Mouse (Mus musculus) spleen, embryonic (tissue): ENCODE results near the gene Myd88.

Experiments used
- CTCF ChIA-PET: fragments of 350-600 bp; sonication (Branson Sonifier 250); formaldehyde crosslinking; loops from one replicate; lab custom pipeline; 2022; lab: Charles Lee

Gene Myd88

DNA sequence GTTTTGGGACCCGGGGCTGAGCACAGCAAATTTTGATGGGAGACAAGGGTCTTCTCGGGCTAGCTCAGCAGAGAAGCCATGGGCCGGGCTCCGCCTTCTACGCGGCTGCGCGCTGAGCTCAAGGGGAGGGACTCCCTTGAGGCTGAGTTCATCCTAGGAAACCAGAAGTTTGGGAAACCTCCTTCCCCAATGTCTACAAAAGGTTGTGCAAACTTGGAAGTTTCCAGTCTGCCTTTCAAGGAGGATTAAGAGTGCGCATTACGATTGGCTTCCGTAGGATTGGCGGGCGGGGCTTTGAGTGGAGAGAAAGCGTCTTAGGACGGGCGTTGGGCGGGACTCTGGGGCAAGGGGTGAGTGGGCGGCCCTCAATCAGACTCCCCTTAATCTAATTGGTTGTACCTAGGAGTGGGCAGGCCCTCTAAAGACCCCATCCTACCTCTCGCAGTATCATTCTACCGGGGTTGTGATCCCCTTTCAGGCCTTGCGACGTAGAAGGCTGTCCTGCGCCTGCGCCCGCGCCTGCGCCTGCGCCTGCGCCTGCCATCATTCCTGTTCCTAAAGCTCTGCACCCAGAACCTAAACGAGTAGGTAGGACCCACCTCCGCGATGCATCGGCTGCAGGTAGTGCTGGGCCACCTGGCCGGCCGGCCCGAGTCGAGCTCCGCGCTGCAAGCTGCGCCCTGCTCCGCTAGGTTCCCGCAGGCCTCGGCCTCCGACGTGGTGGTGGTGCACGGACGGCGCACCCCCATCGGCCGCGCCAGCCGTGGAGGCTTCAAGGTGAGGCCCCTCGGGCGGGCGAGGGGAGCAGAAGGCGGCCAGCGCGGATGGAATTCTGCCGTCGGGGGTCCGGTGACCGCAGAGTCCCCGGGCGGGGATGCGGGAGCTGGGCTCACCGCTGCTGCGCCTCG lies at the start of gene Myd88:
TSS of gene Myd88 (minus strand) at position 503 of the 908 bp plus-strand sequence.
- CTCF ChIA-PET: no interaction called here

DNA sequence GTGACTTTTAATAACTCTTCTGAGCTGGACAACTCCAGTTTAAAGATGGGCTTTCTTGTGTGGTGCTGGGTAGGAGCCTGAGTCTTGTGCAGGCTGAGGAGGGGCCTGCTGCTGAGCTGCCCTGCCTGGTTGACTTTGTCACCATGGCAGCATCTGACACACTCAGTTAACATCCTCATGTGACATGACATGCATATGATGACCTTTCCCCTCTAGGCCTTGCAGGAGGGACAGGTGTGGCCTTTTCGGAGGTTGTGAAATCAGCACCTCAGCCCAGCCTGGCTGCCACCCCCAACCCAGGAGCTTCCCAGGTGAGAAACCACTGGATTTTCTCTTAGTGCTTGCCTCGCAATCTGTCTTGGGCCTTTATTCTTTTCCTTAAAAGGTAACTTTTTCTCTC lies 49.0 kb upstream of the Myd88 start:
- CTCF ChIA-PET: no interaction called here

DNA sequence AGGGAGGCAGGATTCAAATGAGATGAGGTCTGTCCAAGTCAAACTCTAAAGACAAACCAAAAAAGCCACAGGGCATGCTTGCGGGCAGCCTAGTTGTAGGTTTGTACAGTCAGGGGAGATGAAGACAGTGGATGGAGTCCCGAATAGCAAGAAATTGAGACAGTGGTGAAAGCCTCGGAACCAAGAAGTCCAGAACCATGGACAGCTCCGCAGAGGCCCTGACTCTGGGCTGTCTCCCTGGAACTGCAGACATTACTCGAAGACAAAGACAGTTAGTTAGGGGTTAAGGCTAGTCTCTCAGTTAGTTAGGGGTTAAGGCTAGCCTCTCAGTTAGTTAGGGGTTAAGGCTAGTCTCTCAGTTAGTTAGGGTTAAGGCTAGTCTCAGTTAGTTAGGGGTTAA lies 47.7 kb upstream of the Myd88 start:
- CTCF ChIA-PET: no interaction called here

DNA sequence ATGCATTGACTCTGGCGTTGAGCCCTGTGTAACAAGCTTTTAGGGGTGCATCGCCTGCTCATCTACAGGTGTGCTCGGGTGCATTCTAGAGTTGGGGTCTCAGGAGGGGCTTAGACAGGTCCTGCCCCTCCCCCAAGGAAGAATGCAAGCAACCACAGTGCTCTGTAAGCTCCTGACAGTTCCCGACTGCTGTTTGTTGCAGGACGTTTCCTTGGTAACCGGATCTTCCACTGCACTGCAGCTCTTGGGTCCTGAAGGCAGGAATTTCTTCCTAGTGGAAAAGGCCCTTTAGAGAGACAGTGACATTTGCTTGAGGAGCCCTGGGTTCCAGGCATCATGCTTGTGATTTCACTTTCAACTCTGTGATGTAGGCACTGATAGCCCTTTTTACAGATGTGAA lies 41.4 kb upstream of the Myd88 start:
- CTCF ChIA-PET: no interaction called here

DNA sequence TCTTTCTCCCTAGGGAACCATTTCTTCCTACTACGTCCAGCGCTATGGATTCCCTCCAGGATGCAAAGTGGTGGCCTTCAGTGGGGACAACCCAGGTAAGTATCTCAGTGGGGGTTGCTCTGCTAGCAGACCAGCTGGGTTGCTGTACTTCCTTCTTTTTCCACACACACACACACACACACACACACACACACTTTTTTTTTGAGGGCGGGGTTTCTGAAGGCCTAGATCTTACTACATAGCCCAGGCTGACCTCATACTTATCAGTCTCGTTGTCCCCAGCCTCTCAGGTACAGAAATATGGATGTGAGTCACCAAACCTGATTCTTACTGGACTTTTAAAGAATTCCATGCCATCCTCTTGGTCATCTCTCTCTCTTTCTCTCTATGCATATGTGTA lies 37.0 kb upstream of the Myd88 start:
- CTCF ChIA-PET: no interaction called here

DNA sequence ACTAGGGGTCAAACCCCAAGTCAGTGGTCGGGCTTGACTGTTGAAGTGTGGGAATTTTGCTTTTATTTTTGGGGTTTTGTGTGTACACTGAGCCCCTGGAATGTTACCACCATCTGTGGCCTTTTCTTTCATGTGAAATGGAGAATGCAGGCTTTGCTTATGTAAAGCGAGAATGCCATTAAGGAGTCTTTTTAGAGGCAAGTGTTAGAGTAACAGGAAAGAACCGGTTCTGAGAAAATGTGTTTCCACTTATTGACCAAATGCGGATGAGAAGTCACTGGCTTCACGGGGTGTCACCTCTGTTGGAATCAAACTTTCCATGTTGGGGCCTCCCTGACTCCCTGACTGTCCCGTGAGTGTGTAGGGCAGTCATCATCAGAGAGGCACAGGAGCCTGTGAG lies 34.3 kb upstream of the Myd88 start:
- CTCF ChIA-PET: no interaction called here

DNA sequence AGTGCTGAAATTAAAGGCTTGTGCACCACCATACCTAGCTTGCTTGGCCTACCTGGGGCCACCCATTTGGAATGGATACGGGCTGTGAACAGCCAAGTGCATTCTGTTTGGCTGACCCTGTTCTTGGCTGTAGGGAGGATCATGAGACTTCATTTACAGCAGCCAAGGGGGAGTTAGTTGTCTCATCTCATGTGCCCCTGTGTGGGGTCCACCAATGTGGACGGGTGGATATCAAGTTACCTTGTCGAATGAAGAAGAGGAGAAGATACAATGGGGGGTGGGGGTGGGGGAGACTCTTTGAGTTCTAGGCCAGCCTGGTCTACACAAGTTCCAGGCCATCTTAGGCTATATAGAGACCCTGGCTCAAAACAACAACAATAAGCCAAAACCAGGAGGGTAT lies 33.8 kb upstream of the Myd88 start:
- CTCF ChIA-PET: interaction anchor here (0.6 kb wide), 1 partner anchor 13 kb away, joined by 6 read pairs; no protein-coding TSS in a partner anchor

DNA sequence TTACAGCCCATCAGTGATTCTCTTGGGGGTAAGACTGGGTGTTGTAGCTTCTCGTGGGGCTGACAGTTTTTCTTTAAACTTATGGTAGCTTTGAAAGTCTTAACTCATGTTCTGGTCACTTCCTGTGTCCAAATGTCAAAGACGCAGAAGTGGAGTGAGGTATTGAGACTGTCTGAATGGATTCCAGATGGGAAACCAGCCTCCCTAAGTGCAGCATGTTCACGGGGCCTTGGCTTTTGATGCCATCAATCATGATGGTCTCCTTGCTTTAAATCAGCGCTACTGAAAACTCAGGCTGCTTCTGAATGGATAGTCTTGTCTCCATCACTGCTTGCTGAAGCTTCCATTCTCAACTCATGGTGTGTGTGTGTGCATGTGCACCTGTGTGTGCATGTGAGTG lies 30.0 kb upstream of the Myd88 start:
- CTCF ChIA-PET: interaction anchor here (0.5 kb wide), 1 partner anchor 801 kb away, joined by 6 read pairs; no protein-coding TSS in a partner anchor

DNA sequence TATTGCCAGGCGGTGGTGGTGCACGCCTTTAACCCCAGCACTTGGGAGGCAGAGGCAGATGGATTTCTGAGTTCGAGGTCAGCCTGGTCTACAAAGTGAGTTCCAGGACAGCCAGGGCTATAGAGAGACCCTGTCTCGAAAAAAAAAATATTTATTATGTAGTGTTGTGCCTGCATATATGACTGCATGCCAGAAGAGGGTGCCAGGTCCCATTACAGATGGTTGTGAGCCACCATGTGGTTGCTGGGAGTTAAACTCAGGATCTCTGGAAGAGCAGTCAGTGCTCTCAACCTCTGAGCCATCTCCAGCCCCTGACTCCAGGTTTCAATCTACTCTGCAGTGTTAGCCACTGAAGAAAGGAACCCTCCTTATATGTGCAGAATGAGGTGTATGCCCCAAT lies 29.6 kb upstream of the Myd88 start:
- CTCF ChIA-PET: interaction anchor here (0.5 kb wide), 1 partner anchor 800 kb away, joined by 6 read pairs; no protein-coding TSS in a partner anchor

DNA sequence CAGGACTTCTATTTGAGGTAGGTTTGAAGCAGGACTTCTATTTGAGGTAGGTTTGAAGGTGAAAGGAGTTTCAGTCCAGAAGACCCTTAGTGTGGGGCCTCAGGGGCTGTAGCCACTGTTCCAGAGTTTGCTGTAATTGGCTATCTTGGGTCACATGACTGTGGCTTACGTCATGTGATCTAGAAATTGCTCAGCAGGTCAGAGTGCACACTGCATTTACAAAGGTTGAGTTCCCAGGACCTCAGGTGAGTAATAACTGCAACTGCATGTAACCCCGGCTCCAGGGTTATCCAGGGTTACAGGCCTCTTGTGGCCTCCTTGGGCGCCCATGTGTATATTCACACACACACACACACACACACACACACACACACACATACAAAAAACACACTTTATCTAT lies 27.2 kb upstream of the Myd88 start:
- CTCF ChIA-PET: no interaction called here

DNA sequence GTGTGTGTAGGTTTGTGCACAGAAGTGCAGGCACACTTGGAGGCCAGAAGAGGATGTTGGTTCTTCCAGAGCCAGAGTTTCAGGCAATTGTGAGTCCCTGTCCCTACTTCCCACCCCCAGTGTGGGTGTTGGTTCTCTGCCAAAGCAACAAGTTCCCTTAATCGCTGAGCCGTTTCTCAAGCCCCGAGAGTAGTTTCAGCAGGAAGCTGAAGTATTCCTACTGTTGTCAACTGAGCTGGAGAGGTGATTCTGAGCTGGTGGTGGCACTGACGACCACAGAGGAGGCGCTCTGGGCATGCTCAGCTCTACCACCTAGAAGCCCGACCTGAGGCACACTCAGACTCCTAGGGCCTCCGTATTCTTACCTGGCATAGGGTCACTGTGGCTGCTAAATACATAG lies 24.1 kb upstream of the Myd88 start, which contains the start of gene Slc22a14:
TSS of gene Slc22a14 (minus strand) at position 270 of the 400 bp plus-strand sequence.
- CTCF ChIA-PET: no interaction called here

DNA sequence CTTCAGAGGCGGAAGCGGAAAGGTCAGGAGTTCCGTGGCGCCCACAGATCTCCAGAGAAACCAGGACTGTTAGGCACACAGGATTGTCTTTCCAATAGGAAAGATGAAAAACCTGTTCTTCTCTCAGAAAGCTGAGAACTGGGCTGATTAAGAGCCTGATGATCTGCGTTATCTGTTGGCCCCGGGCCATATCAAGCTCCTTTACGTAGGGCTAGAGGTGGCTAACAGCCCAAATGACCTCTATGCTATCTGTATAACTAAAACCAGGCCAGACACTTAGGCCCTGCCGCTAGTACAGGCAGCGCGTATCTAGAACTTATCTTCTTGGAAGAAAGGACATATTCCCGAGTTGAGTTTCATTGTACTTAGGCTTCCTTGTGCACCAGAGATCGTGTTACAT lies 22.0 kb upstream of the Myd88 start:
- CTCF ChIA-PET: no interaction called here

DNA sequence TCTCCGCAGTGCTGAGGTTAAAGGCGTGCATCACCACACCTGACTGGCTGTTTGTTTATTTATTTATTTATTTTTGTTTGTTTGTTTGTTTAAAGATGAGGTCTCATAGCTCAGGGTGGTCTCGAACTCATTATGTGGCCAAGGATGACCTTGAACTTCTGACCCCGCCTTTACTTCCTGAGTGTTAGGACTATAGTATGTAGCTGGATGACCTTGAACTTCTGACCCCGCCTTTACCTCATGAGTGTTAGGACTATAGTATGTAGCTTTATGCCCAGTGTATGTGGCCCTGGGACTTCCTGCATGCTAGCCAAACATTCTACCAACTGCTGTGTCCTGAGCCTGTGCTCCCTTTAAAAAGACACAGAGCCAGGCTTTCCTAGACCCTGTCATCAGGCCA lies 20.2 kb upstream of the Myd88 start:
- CTCF ChIA-PET: interaction anchor here (0.6 kb wide), 1 partner anchor 14 kb away, joined by 6 read pairs; no protein-coding TSS in a partner anchor

DNA sequence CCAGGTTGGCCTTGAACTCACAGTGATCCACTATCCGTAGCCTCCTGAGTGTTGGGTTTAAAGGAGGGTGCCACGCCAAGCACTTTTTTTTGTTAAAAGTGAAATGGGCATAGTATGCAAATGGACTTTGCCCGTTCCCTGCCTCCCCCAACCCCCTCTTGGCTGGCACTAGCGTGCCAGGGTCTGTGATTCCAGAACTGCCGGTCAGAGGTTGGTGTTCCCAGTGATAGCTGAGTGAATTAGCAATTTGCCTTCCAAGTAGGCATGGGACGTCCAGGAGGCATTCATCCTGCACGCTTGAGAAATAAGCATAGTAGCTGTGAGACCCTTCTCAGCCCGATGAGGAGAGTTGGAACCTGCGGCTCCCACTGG lies 16.8 kb upstream of the Myd88 start:
- CTCF ChIA-PET: no interaction called here

DNA sequence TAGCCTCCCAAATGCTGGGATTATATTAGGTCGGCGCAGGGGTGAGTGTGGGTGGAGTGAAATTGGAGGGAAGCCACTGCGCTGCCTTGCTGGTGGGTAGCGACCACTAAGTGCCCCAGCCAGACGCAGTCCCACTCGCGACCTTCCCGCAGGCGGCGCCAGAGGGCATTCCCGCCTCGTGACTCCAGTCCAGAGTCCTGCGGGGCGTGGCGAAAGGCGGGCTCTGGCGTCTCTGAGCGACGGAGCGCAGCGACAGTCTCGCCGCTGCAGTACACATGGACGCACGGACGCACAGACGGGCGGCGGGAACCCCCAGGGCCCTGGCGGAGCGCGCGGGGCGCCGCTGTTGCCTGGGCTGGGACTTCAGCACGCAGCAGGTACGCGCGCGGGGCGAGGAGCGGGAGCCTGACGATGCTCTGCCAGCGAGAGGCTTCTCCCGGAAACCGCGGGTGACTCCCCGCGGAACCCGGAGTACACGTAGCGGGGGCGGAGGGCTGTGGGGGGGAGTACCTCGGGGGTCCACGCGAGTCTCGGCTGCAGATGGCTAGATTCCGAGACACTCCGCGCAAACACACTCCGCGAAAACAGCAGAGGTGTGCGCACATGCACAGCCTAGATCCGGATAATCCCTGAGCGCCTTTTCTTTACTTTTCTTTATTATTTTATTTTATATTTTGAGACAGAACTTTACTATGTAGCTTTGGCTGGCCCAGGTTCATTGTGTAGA lies 16.3 kb upstream of the Myd88 start, which contains the start of gene Xylb:
TSS of gene Xylb (plus strand) at position 51 of the 727 bp plus-strand sequence.
- CTCF ChIA-PET: no interaction called here

DNA sequence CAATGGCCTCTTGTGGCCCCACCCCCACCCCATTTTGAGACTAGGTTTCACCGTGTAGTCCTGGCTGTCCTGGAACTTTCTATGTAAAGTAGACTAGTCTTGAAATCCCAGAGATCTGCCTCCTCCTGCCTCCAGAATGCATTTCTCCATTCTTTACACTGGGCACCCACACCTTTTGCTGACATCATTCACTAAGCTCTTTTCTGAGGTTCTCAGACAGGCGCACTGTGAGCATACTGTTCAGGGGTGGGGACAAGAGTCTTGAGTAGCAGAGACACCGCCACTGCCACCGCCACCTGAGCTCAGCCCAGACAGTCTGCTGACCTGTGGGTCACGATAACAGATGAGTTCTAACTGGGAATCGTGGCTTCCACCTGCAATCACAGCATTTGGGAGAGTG lies 14.7 kb upstream of the Myd88 start:
- CTCF ChIA-PET: no interaction called here

DNA sequence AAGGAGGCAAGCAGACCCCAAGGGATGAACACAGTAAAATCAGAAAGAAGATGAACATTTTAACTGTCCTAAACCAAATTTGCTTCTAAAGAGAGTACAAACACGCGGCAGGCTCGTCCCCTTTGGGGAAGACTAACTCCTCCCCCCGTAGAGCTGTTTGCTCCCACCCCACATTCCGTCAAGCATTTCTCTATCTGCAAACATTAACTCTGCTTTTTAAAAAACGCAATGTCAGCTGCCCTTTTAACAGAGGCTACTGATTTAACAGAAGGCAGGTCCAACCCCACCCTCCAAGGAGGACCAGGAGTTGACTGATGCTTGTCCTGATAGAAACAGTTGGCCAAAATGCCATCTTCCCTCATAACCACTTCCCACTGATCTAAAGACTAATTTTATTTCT lies 12.7 kb upstream of the Myd88 start:
- CTCF ChIA-PET: no interaction called here

DNA sequence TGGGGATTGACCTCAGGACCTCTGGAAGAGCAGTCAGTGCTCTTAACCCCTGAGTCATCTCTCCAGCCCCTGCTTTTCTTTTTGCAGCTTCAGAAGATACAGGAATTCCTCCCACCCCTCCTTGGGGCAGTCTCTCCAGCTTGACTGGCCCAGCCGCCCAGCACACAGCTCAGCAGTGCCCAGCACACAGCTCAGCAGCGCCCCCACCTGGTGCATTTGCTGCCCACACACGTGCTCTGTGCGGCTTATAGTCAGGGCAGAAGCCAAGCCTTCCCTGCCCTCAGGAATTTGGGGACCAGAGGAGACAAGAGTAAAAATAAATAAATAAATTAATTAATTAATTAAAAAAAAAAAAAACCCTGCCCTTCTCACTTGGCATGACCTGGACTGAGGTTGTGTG lies 10.8 kb upstream of the Myd88 start:
- CTCF ChIA-PET: interaction anchor here (0.7 kb wide), 3 partner anchors 32 to 135 kb away, joined by 3 to 8 read pairs (median 4); no protein-coding TSS in a partner anchor

DNA sequence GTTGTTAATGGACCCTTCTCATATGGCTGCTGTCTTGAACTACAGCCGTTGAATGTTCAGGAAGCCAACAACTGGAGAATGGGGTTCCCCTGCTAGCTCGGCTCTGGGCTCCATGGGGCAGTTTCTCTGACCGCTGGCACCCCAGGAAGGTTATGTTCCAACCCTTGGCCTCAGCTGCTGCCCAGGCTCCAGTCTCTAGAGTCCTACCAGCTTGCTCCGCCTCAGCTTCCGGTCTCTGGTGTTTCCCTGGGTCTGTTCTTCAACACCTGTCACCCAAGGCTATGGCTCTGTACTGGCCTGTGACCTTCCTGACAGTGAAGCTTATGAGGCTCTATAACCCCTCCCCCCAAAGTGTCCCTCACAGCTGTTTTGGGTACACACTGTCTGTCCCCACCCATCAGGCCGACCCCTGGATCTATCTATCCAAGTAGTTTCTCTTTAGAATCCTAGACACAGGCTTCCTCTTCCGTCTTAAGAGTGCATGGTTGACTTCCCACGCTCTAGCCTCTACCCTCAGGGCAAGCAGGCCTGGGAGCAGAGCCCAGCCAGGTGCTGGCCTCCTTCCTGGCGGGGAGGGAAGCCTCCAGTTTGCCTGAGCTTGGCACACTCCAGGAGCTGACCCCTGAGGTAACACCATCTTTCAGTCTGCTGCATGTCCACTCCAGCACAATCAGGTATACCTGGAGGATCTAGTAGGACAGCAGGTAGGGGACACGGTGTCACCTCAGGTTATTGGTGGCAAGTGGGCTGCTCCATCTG lies 9.9 kb upstream of the Myd88 start:
- CTCF ChIA-PET: interaction anchor here (0.6 to 0.7 kb wide), 2 partner anchors 31 to 107 kb away, joined by 3 to 4 read pairs; no protein-coding TSS in a partner anchor

DNA sequence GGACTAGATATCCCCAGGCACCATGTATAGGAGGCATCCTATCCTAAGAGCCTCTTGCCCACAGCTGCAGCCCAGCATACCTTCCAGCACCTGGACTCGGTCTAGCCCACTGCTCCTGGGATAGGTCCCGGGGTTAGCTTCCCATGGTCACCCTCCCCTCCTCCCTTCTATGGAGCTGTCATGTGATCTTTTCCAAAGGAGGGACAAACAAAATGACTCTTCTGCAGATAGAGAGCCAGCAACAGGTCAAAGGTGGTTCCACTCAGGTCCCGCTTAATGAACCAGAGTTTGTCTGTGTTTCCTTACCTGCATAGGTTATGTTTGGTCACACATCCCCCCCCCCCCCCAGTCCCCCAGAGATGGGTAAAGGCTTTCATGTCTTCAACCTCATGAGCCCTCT lies 9.3 kb upstream of the Myd88 start:
- CTCF ChIA-PET: no interaction called here

DNA sequence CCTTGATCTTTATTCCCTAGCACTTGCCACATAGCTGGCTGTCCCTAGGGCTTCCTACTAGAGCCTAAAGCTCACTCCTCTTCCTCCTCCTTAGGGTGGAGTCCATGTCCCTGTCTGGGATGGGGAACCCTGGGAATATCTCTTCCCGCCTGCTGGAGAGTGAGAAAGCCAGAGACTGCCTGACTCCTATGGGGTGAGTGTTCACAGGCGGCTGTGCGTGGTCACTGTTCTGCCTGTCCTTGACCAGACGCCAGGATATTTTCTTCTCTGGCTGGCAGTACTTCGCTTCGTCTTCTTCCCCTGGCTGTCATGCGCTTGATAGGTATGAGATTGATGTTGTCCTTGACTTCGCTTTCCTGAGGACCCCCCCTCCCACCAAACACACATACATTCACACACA lies 5.2 kb upstream of the Myd88 start:
- CTCF ChIA-PET: no interaction called here

DNA sequence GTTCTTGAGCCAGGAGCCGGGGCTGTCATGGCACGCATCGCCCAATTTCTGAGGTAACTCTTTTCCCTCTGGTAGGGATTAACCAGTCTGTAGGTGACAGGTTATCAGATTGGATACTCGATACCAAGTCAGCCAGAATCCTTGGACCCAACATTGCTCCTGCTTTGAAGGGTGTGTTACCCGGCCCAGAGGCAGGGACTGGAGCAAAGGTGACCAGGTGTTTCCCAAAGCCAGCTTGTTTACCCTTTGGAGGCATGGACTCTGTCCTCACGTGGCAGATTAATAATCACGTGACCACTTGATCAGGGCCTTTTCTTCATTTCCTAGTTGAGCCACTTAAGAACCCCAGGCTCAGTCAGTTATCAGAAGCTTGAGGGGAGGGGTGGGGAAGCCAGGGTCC lies 1.5 kb upstream of the Myd88 start:
- CTCF ChIA-PET: no interaction called here
